Mouse (Mus musculus) neutrophil, adult 5-6 weeks (primary cell): Measurements from ENCODE around the gene Psmc6. TPM values are rescaled to one million over a fixed set of nuclear protein-coding genes. Genes with fewer than 3 reads are reported as not detected.
A peak's percentile ranks its signal among the peaks of the same experiment; 100 is the strongest.

Experiments used
- ATAC-seq: fragments of 151-379, 151-347 bp; 2 replicates; pipeline ENCODE4 v1.8.0; 2017; ENCODE audit warnings: mild to moderate bottlenecking, moderate TSS enrichment; ENCODE audit not compliant: insufficient number of reproducible peaks, poor library complexity, low FRiP score, severe bottlenecking; ENCODE audit errors: extremely low read depth
- total RNA-seq: library from RNA; stranded (forward); fragments of 200-1000 nt; gene quantifications from 2 replicates; pipeline ENCODE4 v1.2.3, GENCODE M21; 2017

Psmc6 gene
- total RNA-seq, 1 experiment from 2014 or later, result 111 TPM

DNA sequence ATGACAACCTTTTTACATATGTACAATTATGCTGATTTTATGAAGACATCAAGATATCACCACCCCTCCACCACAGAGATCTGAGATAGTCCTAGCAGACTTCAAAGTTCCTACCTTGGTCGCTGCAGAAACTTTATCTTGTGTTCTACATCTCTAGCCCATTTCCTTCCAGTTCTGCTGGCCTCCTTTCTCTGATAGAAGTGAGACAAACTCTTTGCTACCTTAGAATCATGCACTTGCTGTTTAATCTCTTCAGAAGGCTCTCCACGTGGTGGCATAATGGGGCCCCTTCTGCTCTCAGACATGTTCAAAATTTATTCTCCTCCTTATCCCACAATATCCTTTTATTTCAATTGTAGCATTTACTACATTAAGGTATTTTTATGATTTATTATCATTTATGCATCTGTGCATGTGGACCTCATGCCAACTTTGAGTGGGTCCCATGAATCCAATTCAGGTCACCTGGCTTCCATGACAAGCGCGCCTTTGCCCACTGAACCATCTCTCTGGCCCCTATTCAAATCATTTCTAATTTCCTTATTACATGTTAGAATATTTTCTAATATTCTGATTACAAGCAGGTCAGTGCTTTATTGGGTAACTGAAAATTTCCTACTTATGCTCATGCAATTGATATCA lies 1.4 kb upstream of the Psmc6 start:
- ATAC-seq, result no peak

DNA sequence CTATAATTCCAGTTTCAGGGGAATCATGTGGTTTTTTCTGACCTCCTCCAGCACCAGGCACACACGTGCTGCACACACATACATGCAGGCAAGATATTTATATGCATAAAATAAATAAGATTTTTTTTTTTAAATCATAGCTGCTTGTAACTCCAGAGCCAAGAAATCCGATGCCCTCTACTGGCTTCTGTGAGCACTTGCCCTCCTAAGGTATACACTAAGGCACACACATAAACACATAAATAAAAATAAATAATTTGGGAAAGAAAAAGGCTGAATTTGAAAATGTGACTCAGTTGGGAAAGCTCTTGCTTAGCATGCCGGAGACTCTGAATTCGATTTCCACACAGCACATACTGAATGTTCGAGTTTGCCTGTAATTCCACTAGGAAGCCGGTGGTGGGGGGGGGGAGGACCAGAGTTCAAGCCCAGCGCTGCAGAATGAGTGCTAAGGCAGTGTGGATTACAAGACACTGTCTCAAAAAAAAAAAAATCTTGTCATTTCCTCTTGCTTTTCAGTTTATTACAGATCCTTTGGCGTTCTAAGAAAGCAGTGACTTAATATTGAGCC lies 485 bp upstream of the Psmc6 start:
- no peak for ATAC-seq

DNA sequence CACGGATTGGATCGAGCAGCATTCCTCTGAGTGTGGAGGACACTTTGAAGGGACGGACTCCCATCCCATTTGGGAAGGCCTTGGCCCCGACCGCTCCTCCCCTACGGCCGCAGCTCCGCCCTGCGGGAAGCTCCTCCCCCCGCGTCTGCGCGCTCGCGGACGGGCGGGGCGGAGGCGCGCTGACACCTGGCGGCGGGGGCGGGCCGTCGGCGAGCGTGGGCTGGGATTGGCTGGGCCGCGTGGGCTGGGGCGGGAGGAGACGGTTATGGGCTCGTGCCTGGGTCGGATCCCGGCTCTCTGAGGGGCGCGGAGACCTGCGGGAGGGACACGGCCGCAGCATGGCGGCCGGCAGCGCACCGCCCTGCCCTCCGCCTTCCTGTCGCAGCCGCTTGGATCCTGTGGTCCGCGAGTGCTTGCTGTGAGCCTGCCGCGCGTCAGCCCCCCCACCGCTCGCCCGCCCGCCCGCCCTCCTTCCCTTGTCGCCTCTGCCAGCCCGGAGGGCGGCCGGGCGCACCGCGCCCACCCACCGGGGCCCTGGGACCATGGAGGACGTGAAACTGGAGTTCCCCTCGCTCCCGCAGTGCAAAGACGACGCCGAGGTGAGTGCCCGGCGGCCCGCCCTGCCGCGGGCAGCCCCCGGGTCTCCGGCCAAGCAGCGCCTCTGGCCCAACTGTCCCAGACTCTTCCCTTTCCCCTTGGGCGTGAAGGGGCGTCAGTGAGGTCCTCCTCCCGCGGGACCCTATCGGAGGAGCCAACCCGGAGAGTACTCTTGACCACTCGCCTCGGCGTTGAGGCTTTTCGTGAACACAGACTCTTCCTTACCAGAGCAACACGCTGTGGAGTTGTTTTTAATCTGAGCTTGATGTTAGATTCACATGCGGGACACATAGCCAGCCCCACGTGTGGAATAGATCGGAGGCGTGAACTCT lies 21.6 kb downstream of the Psmc6 start, which contains the start of gene Styx:
TSS of gene Styx (plus strand) at position 163 of the 929 bp plus-strand sequence.
- peak; percentile 94 for ATAC-seq

DNA sequence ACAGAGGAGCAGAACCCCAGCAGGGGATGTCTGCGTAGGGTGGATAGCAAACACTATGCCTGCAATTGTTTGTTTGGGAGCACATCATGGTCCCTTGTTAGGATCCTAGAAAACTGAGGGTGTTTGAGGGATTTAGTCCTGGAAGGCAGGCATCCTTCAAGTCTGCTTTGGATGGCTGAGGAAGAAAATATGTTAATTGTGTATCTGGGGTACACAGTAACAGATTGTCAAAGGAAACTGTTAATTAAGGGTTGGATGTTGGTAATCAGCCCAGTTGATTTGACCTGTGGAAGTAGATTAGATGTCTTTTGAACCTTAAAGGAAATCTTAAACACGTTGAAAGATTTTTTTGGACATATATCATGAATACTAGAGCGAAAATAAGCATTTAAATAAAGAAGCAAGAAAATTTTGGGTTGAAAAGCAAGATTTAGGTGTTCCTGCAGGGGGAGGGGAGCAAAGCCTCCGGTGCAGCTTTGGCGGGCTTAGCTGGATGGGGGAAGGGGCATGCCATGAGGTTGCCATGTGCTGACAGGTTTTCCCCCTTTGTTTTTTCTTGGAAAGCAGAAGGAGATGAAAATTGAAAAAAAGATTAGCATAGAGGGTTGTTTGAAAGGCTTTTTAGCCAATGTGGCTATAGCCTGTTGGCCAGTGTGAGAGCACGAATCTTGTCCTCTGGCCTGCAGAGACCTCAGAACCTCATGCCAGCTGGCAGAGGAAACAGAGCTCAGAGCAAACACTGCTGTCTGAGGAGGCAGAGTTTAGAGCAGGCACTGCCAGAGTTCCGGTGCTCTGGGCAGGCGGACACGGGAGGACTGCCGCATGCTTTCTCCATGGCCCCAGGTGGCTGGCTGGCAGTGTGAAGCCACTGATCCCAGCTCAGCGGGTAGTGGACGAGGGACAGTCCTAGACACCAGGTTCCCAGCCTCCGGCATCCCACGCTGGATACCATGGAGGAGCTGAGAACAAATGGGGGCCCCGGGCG lies 34.9 kb downstream of the Psmc6 start:
- no peak for ATAC-seq

DNA sequence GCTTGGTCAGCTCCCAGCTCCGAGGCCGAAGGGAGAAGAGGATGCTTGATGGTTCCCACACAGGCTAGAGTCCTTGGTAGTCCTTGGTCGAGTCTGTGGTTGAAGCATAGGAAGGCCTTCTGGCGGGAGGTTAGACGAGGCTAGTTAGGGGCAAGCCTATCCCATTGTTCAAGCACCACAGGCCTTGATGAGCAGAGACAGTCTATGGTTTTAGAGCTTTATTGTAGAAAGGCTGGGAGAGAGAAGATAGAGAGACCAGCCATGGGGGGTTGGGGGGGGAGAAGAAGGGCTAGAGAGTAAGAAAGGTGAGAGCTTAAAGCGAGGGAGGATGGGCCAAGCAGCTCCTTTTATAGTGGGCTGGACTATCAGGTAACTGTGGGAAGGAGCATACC lies 35.6 kb downstream of the Psmc6 start:
- ATAC-seq, result no peak

DNA sequence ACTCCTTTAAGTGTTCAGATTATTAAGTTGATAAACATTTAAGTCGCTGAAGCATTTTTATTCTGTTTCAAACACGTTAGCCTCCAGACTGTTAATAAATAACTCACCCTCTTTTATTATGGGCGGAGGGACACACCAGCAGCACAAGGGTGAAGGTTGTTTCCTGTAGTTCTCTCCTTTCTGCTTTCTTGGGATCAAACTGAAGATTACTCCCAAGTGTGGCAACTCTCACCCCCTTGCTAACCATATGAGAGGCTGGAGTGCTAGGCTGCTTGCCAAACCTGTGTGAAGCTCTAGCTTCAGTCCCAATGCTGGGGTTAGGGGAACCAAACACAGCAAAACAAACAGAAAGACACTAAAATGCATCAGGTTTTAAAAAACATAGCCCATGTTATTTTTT lies 49.2 kb downstream of the Psmc6 start:
- ATAC-seq, result no peak

DNA sequence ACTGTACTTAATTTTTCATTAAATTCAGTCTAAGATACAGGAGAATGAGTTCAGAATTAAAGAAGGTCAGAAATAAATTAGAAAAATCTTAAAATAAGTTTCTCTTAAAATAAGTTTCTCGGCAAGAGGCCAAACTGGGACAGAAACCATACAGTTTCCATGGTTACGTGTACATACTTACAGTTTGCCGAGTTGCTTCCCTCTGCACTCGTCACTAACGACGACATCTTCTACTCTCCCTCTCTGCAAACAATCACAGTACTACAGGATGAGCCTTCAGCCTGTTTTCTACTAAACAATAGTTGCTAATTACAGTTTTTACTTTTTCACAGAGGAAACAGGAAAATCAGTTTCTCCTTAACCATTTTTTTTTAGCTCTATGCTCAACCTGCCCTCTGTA lies 51.2 kb downstream of the Psmc6 start:
- ATAC-seq, result no peak

DNA sequence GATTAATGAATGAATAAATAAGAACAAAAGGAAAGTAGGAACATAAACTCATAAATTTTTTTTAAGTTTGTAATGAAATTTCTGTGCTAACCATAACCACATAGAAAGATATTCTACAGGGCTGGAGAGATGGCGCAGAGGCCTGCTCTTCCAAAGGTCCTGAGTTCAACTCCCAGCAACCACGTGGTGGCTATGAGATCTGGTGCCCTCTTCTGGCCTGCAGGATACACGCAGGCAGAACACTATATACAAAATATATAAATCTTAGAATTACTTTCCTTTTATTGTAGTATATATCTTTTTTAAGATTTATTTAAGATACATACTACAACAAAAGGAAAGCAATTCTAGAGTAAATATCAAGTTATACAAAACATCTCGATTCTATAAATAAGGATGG lies 53.3 kb downstream of the Psmc6 start:
- ATAC-seq, result no peak

DNA sequence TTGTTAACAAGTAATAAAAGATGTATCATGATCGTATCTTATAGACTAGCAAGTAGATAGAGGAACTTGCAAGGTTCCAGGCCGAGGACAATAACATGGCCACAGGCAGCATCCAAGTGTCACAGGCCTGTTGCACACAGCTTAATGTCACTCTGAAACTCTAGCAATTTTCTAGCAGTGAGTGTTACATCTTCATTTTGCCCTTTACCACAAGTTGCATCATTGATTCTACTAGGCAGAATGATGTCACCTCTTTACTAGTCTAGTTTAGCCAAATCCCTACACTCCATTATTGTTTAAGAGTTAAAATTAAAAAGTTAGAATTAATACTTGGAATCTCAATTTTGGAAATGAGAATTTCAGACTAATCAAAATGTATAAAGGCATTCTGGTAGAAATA lies 56.0 kb downstream of the Psmc6 start:
- ATAC-seq, result no peak

DNA sequence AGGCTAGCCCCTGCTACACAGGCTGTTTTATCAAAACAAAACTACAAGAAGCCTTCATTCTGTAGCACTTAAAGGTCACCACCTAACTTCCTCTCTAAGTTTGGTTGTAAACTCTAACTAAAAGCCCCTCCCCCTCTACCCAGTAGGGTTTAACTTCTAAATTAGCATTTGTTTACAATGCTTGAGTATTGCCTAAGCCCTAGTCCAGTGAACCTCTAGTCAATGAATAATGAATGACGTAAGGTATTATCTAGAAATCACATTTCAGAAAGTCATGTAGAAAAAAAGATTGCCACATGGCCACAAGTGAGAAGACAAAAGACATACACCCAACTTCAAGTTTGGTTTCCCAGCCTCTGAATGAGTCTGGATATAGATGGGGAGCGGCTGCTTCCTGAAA lies 57.9 kb downstream of the Psmc6 start:
- ATAC-seq, result no peak

DNA sequence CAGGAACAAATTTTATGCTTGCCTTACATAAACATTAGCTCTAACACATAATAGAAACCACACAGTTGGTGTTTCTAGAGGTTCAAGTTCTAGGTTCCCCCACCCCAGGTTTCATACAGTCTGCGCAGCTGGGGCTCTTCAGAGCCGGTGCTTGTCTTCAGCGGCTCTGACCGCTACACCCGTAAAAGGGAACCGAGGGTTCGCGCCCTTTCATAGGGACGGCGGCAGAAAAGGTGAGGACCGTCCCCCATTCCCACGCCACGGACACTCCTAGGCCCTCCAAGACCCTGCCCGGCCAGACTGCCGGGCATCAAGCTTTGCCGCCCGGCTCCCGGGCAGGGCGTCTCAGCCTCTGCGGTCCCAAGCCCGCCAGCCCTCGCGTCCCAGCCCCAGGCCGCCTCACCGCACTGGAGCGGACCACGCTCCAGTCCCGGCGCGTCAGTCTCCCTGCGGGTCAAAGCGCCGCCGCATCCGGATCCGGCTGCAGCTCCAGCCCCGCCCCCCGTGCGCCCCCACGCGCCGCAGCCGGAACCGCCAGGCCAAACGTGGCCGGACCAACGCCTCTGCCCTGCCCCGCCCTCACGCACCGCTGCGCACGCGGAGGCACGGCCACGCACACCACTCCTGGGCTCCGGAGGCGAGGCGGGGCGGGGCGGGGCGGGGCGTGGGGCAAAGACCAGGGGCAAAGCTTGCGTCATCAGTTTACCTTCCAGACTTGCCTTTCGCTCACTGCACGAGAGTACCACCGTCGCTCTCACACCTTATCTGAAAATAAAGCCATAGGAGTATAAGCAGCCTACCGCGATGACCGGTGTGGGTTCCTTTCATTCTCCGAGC lies 59.0 kb downstream of the Psmc6 start:
- ATAC-seq, result peak; percentile 53

DNA sequence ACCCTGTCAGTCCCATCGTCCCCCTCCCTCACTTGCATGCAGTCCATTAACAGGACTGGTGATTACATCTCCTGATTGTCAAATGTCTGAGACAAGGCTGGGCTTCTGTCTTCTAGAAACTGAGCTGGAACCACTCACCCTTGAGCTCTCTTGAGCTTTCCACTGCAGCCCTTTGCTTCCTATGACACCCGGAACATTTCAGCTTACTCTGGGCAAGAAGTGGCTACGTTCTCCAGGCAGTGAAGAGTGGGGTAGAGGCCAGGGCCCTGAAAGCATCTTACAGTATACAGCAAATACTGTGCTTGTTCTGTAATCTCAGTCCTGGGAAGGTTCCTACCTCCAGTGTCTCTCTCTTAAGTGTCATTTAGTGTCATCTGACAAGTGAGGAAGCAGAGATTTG lies 59.6 kb downstream of the Psmc6 start:
- ATAC-seq, result no peak

Other genes with a start within 250 kb of the Psmc6 start
- gene Gpr137c, start 110.1 kb upstream of the Psmc6 start, total RNA-seq, result 7.8 and 8.2 TPM in 2 replicates
- 98.5 and 125 TPM in 2 replicates for gene Txndc16, start 109.5 kb upstream of the Psmc6 start, total RNA-seq
- 17.0 and 25.9 TPM in 2 replicates for gene Ero1l, start 11.0 kb upstream of the Psmc6 start, total RNA-seq
- gene Styx, start 21.3 kb downstream of the Psmc6 start, total RNA-seq, result 18.2 and 20.6 TPM in 2 replicates
- 12.8 and 18.3 TPM in 2 replicates for gene Gnpnat1, start 75.1 kb downstream of the Psmc6 start, total RNA-seq
- gene Fermt2, start 200.3 kb downstream of the Psmc6 start, total RNA-seq, result 0.25 TPM in 1 of 2 replicates, not detected in the other